Mouse (Mus musculus) stomach, embryonic 16.5 days (tissue): Measurements from ENCODE around the gene Adamtsl1. TPM values are rescaled to one million over a fixed set of nuclear protein-coding genes. Genes with fewer than 3 reads are reported as not detected.

Experiments used
- ATAC-seq: fragments of 200-750 bp; cut with Nextera tagmentation; 2 replicates; pipeline ENCODE4 v1.8.0; 2017; ENCODE audit warnings: moderate number of reproducible peaks, moderate TSS enrichment; ENCODE audit not compliant: insufficient read depth, low FRiP score
- H3K27ac ChIP-seq: fragments of 300-500 bp; sonication (generic); 2 replicates; pipeline ENCODE4 v1.5.1; 2014; ENCODE audit warnings: low read length
- H3K27me3 ChIP-seq: fragments of 300-500 bp; sonication (generic); 2 replicates; pipeline ENCODE4 v1.6.1; 2014; ENCODE audit warnings: low read length, control low read depth, mixed read lengths; ENCODE audit not compliant: control insufficient read depth, insufficient read depth
- H3K36me3 ChIP-seq: fragments of 300-500 bp; sonication (generic); 2 replicates; pipeline ENCODE4 v1.6.1; 2014; ENCODE audit warnings: low read length; ENCODE audit not compliant: control insufficient read depth, insufficient read depth
- H3K4me1 ChIP-seq: fragments of 300-500 bp; sonication (generic); 2 replicates; pipeline ENCODE4 v1.6.1; 2014; ENCODE audit warnings: low read length, control low read depth, mixed read lengths; ENCODE audit not compliant: control insufficient read depth, insufficient read depth
- H3K4me2 ChIP-seq: fragments of 300-500 bp; sonication (generic); 2 replicates; pipeline ENCODE4 v1.6.1; 2014; ENCODE audit warnings: low read depth, low read length, mixed read lengths
- H3K4me3 ChIP-seq: fragments of 300-500 bp; sonication (generic); replicated peaks from 2 replicates; pipeline ENCODE4 v1.5.1; 2014; ENCODE audit warnings: mild to moderate bottlenecking, low read length
- H3K9ac ChIP-seq: fragments of 300-500 bp; sonication (generic); 2 replicates; pipeline ENCODE4 v1.6.1; 2014; ENCODE audit warnings: low read length
- H3K9me3 ChIP-seq: fragments of 300-500 bp; sonication (generic); replicated peaks from 2 replicates; pipeline ENCODE4 v1.6.1; 2016; ENCODE audit warnings: low read length, control low read depth; ENCODE audit not compliant: control insufficient read depth
- WGBS: fragments of 180-500 bp; shearing (Covaris S2); extraction: QIAGEN DNeasy Blood & Tissue Kit; methylation state at CpG from one replicate; pipeline ENCODE4 v1.1.7; 2014; 5-methylcytosine and 5-hydroxymethylcytosine counted together
- polyA plus RNA-seq: library from polyadenylated mRNA; unstranded; fragments of >200 nt; fragmentation: Nextera tagmentation; extraction: Ambion mirVana; gene quantifications from 2 replicates; pipeline ENCODE4 v1.2.1, GENCODE M21; 2015

Adamtsl1 gene
- polyA plus RNA-seq, 1 experiment from 2014 or later: 22.0 TPM

- WGBS: 1% methylated on average over 8 of the region's 8 CpGs
- H3K4me1 ChIP-seq: no peaks in the 10 kb centered on the region
- ATAC-seq: peak; percentile 62; the same call in 1 of the 2 replicates
- no peak overlapping the region for H3K9ac ChIP-seq
- H3K27me3 ChIP-seq: 0 out of 2 replicates have a peak, but pooled peaks cover 2% of the 10 kb centered on the region
- H3K36me3 ChIP-seq: no peaks in the 10 kb centered on the region
- no peaks in the 10 kb centered on the region for H3K9me3 ChIP-seq
- H3K4me3 ChIP-seq: no peak overlapping the region
- H3K4me2 ChIP-seq: no peak overlapping the region
- H3K27ac ChIP-seq: no peak overlapping the region
Observed at GRCm38 (mm10) chr4:85801805-85802204, 287.8 kb downstream of the Adamtsl1 start.

DNA sequence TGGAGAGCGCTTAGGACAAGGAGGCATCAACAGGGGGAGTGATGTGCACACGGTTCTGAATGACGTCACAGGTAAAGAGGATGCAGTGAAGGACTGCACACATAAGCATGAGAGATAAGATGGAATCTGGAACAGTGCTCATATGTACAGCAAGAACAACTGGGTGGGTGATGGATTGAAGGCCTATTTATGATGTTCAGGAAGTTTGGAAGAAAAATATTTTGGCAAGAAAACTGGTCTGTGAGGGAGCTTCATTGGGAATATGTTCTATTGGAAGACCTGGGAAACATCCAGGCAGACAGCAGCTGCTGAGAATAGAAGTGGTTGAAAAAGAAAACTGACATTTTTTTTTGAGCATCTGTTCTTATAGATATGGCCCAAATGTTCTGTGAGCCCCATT is 300.4 kb downstream of the Adamtsl1 start:
- H3K4me3 ChIP-seq: no peak overlapping the region
- H3K27me3 ChIP-seq: no peaks in the 10 kb centered on the region
- no peak overlapping the region for H3K9ac ChIP-seq
- no peaks in the 10 kb centered on the region for H3K4me1 ChIP-seq
- H3K9me3 ChIP-seq: no peaks in the 10 kb centered on the region
- no peak overlapping the region for H3K27ac ChIP-seq
- H3K4me2 ChIP-seq: no peak overlapping the region
- WGBS: 73% methylated on average over 3 of the region's 3 CpGs
- no peak for ATAC-seq
- H3K36me3 ChIP-seq: no peaks in the 10 kb centered on the region

DNA sequence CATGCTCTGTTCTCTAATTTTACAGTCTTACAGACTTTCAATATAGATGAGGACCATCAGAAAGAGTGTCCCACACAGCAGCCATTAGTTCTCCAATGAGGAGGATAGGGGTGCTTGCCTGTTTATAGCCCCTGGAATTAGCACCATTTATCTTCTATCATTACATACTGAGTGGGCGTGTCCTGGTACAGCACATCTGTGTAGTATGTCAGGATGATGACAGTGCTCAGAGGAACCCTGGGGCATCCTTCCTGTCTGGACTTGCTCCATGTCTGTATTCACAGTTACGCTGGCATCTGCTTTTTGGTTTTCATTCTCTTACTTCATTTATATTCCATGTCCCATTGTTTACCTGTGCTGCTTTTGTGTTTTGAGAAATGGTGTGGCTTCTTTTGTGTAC is 304.5 kb downstream of the Adamtsl1 start:
- H3K4me3 ChIP-seq: no peak overlapping the region
- ATAC-seq: no peak
- no peak overlapping the region for H3K4me2 ChIP-seq
- H3K9ac ChIP-seq: no peak overlapping the region
- H3K36me3 ChIP-seq: no peaks in the 10 kb centered on the region
- no peaks in the 10 kb centered on the region for H3K27me3 ChIP-seq
- WGBS: 68% methylated on average over 2 of the region's 2 CpGs
- no peak overlapping the region for H3K27ac ChIP-seq
- H3K4me1 ChIP-seq: no peaks in the 10 kb centered on the region
- H3K9me3 ChIP-seq: no peaks in the 10 kb centered on the region

DNA sequence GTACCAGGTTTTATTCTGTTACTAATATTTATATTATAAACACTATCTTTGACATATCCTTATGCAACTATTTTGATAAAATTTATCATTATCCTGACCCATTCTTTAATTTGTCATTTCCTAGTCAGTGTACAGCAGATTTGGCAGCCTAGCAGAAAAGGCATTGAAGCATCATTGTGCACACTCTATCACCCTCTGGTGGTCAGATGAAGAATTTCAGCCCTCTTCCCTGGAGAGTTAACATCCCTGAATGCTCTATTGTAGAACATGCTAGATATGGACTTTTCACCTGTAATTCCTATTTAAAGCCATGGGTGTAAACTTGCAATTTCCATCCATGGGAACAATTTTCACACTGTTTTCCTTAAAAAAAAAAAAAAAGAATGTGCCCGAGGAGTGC is 305.2 kb downstream of the Adamtsl1 start:
- ATAC-seq: no peak
- Histone ChIP-seq H3K9me3 (no peaks in the 10 kb centered on the region), H3K4me1 (no peaks in the 10 kb centered on the region), H3K4me3 (no peak overlapping the region), H3K36me3 (no peaks in the 10 kb centered on the region), H3K27ac (no peak overlapping the region), H3K9ac (no peak overlapping the region), H3K27me3 (no peaks in the 10 kb centered on the region), H3K4me2 (no peak overlapping the region)
- WGBS: 86% methylated on average over 1 of the region's 1 CpGs

- no peaks in the 10 kb centered on the region for H3K4me1 ChIP-seq
- no peaks in the 10 kb centered on the region for H3K36me3 ChIP-seq
- H3K4me3 ChIP-seq: no peak overlapping the region
- no peaks in the 10 kb centered on the region for H3K9me3 ChIP-seq
- no peak for ATAC-seq
- no peak overlapping the region for H3K9ac ChIP-seq
- WGBS: 36% methylated on average over 1 of the region's 1 CpGs
- H3K4me2 ChIP-seq: no peak overlapping the region
- H3K27me3 ChIP-seq: no peaks in the 10 kb centered on the region
- H3K27ac ChIP-seq: no peak overlapping the region
Observed at GRCm38 (mm10) chr4:85819921-85820320, 305.9 kb downstream of the Adamtsl1 start.

- WGBS: 59% methylated on average over 8 of the region's 8 CpGs
- Histone ChIP-seq H3K36me3 (no peaks in the 10 kb centered on the region), H3K9ac (no peak overlapping the region)
Observed at GRCm38 (mm10) chr4:85823952-85824704, 310.2 kb downstream of the Adamtsl1 start.

GRCm38 (mm10) chr4:85824705-85825085 is 310.7 kb downstream of the Adamtsl1 start:
- H3K4me3 ChIP-seq: no peak overlapping the region
- H3K4me2 ChIP-seq: no peak overlapping the region
- no peaks in the 10 kb centered on the region for H3K4me1 ChIP-seq
- WGBS: 58% methylated on average over 1 of the region's 1 CpGs
- no peaks in the 10 kb centered on the region for H3K36me3 ChIP-seq
- H3K9ac ChIP-seq: no peak overlapping the region
- no peak overlapping the region for H3K27ac ChIP-seq
- ATAC-seq: no peak
- no peaks in the 10 kb centered on the region for H3K9me3 ChIP-seq
- no peaks in the 10 kb centered on the region for H3K27me3 ChIP-seq

More at GRCm38 (mm10) chr4:85823952-85824704, 310.2 kb downstream of the Adamtsl1 start:
- no peaks in the 10 kb centered on the region for H3K27me3 ChIP-seq
- no peak overlapping the region for H3K4me3 ChIP-seq
- no peak for ATAC-seq
- no peaks in the 10 kb centered on the region for H3K4me1 ChIP-seq
- no peak overlapping the region for H3K27ac ChIP-seq
- H3K9me3 ChIP-seq: no peaks in the 10 kb centered on the region
- H3K4me2 ChIP-seq: no peak overlapping the region

- Histone ChIP-seq H3K27me3 (no peaks in the 10 kb centered on the region), H3K4me3 (no peak overlapping the region), H3K9ac (no peak overlapping the region), H3K4me2 (no peak overlapping the region), H3K36me3 (no peaks in the 10 kb centered on the region), H3K4me1 (peaks cover 6% of the 10 kb centered on the region), H3K27ac (no peak overlapping the region), H3K9me3 (no peaks in the 10 kb centered on the region)
- no peak for ATAC-seq
Observed at GRCm38 (mm10) chr4:85837058-85837457, 323.1 kb downstream of the Adamtsl1 start.

DNA sequence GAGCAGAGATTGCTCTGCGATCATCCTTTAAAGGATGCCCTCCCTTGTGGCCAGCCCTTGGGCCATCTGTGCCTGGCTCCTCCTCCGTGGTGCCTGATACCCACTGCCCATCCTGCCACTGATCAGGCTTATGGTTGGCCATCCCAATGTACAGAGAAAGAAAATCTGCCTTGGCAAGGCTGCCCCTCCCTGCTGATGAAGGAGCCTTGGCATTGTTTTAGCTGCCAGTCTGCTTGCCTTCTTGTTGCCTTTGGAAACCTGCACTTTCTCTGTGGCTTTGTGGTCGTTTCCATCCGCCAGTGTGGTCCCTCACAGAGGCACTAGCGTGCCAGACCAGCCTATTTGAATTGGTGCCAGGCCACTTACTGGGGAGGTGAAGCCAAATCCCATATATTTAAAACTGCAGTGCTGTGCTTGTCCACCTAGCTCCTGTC is 323.6 kb downstream of the Adamtsl1 start:
- no peak overlapping the region for H3K27ac ChIP-seq
- no peaks in the 10 kb centered on the region for H3K36me3 ChIP-seq
- peaks cover 6% of the 10 kb centered on the region for H3K4me1 ChIP-seq
- WGBS: 53% methylated on average over 5 of the region's 5 CpGs
- H3K4me2 ChIP-seq: no peak overlapping the region
- no peaks in the 10 kb centered on the region for H3K9me3 ChIP-seq
- no peak overlapping the region for H3K9ac ChIP-seq
- no peak for ATAC-seq
- no peaks in the 10 kb centered on the region for H3K27me3 ChIP-seq
- no peak overlapping the region for H3K4me3 ChIP-seq
